Mouse (Mus musculus): ENCODE results near the gene Zbtb20.

The Zbtb20 gene

DNA sequence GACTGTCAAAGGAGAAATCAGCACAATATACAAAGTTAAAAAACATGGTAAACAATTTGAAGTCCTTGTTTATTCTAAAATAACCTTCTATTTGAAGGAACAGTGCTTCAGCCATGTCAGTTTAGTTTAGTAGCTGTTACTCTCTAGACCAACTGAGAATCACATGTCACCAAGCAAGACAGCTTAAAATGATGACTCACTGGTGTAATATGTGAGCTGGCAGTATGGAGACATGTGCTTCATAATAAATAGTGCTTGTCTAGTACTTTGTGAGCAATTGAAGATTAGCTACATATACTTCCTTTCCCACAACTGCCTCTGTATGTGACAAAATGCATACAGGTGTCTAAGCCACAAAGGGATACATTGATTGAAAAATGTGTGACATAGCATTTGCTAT lies 470.4 kb downstream of the Zbtb20 start:
- H3K36me3 ChIP-seq (ENCODE audit: control insufficient read depth, insufficient read depth, low read length, poor library complexity, severe bottlenecking), result no peaks in the 10 kb centered on the region
- H3K27me3 ChIP-seq (ENCODE audit: control insufficient read depth, insufficient read depth, low read length, poor library complexity, severe bottlenecking), result no peaks in the 10 kb centered on the region
- no peak for DNase-seq (ENCODE audit: low read depth, low spot score)

DNA sequence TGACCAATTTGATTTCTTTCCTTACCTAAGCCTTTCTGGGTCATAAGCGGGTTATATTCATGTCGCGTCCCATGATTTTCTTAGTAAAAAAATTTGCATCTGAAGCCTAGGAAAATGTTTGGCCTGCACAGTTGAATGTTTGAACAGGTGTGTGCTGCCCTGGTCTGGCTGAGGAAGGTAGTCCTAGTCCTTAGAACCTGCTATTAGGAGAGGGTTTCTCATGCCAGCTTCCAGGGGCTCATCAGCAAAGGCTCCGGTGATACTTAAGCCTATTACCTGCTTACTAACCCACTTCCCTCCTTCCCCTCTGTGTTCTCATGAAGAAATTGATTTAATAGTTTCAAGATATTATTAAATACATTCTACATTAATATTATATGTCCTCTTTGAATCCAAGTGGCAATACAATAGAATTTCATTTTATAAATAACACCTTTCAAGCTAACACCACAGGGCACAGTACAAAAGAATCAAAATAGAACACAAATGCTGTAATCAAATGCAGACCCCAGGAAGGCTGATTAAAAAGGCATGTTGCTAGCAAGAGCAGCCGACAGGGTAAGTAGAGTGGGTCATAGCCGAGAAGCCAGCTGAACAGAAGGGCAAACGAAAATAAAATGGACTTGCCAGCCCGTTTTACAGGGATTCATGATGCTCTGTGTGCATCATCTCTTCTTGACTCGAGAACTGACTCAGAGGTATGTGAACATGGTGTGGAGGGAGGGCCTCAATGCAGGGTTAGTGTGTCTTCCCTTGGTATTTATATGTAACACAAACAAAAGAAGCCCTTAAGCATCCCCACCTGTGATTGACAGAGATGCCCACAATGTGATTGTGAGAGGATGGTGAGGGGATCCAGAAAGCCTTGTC lies 480.3 kb downstream of the Zbtb20 start:
- Histone ChIP-seq H3K36me3 (ENCODE audit: control insufficient read depth, insufficient read depth, low read length, poor library complexity, severe bottlenecking) (no peaks in the 10 kb centered on the region), H3K27me3 (ENCODE audit: control insufficient read depth, insufficient read depth, low read length, poor library complexity, severe bottlenecking) (no peaks in the 10 kb centered on the region)
- no peak for DNase-seq (ENCODE audit: low read depth, low spot score)

DNA sequence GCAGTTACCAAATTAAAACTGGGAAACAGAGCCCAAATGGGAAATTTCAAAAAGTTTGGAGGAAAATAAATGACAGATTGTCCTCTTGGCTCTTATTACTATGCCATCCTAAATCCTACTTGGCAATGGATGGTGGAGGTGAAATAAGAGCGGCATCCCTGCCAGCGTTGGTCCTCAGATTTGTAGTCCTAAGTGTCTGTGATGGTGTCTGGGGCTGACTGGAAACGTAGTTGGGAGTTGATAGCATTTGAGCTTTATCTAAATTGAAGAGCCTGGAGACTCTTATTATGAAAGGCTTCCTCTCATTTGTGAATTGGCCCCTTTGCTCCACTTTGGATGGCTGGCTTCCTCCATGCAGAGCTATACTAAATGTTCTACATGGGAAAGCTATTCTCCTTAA lies 483.9 kb downstream of the Zbtb20 start:
- no peak for DNase-seq (ENCODE audit: low read depth, low spot score)
- H3K27me3 ChIP-seq (ENCODE audit: control insufficient read depth, insufficient read depth, low read length, poor library complexity, severe bottlenecking), result no peaks in the 10 kb centered on the region

DNA sequence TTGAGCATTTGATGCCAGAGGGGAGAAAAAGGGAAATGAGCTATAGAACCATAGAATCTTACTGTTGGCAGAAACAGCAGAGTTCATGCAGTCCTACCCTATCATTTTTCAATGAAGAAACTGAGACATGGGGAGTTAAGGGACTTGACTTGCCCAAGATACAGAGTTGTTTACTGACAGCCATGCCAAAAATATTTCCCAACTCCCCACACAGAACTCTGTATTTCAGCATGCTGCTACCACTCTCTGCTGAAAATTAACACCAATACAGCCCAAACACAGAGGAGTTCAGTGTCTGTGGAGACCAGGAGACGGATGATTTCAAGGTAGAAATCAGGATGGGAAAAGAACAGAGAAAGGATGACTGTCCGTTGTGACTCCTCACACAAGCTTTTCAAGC lies 484.4 kb downstream of the Zbtb20 start:
- no peak for DNase-seq (ENCODE audit: low read depth, low spot score)
- H3K36me3 ChIP-seq (ENCODE audit: control insufficient read depth, insufficient read depth, low read length, poor library complexity, severe bottlenecking), result no peaks in the 10 kb centered on the region
- H3K27me3 ChIP-seq (ENCODE audit: control insufficient read depth, insufficient read depth, low read length, poor library complexity, severe bottlenecking), result no peaks in the 10 kb centered on the region

More for the DNA sequence above, 483.9 kb downstream of the Zbtb20 start:
- H3K36me3 ChIP-seq (ENCODE audit: control insufficient read depth, insufficient read depth, low read length, poor library complexity, severe bottlenecking), result no peaks in the 10 kb centered on the region

DNA sequence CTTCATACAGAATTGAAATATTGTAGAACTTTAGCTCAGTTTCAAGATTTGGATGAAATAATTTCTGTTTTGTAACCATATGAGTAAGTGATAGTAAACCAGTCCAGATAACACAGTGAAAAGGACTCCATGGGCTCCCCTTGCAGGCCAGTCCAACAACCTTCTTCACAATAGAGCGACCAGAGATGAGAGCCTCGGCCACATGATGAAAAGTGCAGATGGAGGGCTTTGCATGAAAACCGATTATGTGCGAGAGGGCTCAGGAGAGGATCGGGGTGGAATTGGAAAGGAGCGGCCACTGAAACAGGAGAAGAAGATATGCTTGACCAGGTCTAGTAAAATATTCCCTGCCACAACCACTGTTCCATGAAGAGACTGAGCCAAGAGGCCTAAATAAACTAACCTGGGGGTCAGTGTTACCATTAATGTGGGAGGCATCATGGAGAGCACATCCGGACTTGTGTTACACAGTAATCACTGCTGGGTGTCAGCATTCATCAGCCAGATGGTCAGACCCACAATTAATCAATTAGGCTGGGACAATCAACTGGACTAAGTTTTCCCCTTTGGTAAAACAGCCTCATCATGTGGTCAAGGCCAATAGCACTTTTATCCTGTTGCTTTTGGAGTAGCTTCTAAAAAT lies 485.3 kb downstream of the Zbtb20 start:
- no peak for DNase-seq (ENCODE audit: low read depth, low spot score)

DNA sequence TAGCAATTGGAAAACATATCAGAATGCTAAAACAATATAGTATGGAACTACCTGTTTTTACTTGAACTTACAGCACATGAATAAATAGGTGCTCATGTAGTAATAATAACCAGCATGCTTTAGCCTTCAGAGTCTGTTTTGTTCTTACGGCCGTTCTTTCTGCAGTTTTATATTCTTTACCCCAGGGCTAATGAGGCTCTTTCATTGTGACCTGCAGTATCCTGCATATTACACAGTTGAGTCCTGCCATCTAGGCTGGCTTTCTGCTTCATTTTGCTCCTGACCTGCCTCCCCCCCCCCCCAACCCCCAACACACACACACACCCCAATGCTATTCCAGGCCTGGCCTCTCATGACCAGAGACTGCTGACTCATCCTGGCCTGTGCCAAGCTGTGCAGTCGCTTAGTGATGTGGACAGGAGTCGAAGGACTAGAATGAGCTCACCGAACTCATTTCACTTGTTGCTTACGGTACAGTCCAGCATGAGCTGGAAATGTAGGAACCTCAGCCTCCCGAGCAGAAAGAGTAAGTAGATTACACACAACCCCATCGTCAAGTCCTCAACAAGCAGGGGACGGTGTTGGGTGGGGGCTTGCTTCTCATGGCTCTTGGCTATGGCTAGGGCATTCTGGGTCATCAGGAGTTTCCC lies 487.1 kb downstream of the Zbtb20 start:
- Histone ChIP-seq H3K27me3 (ENCODE audit: control insufficient read depth, insufficient read depth, low read length, poor library complexity, severe bottlenecking) (no peaks in the 10 kb centered on the region), H3K36me3 (ENCODE audit: control insufficient read depth, insufficient read depth, low read length, poor library complexity, severe bottlenecking) (no peaks in the 10 kb centered on the region)
- DNase-seq (ENCODE audit: low read depth, low spot score), result no peak

More for the DNA sequence above, 485.3 kb downstream of the Zbtb20 start:
- H3K36me3 ChIP-seq (ENCODE audit: control insufficient read depth, insufficient read depth, low read length, poor library complexity, severe bottlenecking), result no peaks in the 10 kb centered on the region
- H3K27me3 ChIP-seq (ENCODE audit: control insufficient read depth, insufficient read depth, low read length, poor library complexity, severe bottlenecking), result no peaks in the 10 kb centered on the region

DNA sequence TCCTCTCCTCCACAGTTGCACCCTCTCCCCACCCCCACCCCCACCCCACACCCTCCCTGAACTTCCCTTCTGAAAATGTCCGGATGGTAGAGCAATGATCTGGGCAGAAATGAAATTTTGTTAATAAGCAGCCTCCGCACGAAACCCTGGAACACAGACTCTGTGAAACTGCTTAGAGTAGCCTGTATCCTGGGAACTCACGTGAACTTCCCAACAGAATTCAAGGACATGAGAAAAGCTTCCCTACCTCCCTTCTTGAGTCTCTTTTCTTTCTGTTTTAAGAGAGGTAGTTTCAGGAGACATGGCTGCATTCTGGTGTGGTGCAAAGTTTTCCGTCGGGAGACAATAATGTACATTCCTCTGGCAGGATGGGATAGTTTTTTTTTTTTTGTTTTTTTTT lies 487.6 kb downstream of the Zbtb20 start:
- Histone ChIP-seq H3K36me3 (ENCODE audit: control insufficient read depth, insufficient read depth, low read length, poor library complexity, severe bottlenecking) (no peaks in the 10 kb centered on the region), H3K27me3 (ENCODE audit: control insufficient read depth, insufficient read depth, low read length, poor library complexity, severe bottlenecking) (no peaks in the 10 kb centered on the region)
- no peak for DNase-seq (ENCODE audit: low read depth, low spot score)

DNA sequence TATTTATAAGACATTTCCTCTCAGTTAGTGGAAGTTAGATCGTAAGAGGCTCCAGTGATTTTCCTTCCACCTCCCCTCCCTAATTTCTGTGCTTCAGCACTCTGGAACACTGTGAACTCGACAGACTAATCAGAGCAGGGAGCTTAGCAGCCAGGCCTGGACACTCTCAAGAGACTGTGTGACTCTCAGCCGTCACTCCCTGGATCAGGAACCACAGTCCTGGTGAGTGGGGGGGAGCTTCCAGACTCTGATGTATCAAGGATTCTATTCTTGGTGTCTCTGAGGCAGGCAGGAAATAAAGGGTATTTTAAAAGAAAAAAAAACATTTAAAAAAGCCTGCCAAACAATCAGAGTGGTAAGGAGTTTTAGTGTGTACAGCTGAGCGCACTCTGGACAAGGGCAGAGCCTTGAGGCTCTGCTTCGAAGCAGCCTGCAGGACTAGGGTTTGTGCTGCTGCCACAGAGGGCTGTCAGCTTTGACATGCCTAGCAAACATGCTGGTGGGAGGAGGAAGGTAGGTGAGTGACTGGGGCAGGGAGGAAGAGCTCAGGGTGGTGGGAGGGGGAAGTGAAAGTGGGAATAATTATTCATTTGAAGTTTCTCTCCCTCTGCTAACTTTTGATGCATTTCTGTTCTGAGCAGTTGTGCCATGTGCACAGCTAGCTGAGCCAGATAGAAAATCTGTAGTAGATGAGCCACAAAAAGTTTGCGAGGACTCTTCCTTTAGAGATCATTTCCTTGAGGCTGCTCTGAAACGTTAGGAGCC lies 488.3 kb downstream of the Zbtb20 start:
- DNase-seq (ENCODE audit: low read depth, low spot score), result peak; percentile 58
- H3K27me3 ChIP-seq (ENCODE audit: control insufficient read depth, insufficient read depth, low read length, poor library complexity, severe bottlenecking), result no peaks in the 10 kb centered on the region
- no peaks in the 10 kb centered on the region for H3K36me3 ChIP-seq (ENCODE audit: control insufficient read depth, insufficient read depth, low read length, poor library complexity, severe bottlenecking)

DNA sequence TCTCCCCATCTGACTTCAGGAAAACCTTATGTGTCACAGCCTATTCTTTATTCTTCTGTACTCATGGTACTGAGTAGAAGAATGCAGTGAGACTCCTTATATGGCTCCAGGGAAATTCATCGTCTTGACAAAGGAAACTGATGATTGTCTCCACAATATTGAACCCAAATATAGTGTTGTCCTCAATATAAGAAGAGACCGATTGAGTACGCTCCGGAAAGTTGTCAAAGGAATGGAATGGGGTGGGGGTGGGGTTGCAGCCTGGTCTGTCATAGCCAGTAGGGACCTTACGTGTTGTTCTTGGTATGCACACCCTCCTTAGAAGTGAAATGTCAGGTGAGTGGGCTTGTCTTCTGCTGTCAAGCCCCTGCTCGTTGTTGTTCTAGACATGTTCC lies 488.8 kb downstream of the Zbtb20 start:
- H3K27me3 ChIP-seq (ENCODE audit: control insufficient read depth, insufficient read depth, low read length, poor library complexity, severe bottlenecking), result no peaks in the 10 kb centered on the region
- DNase-seq (ENCODE audit: low read depth, low spot score), result no peak
- no peaks in the 10 kb centered on the region for H3K36me3 ChIP-seq (ENCODE audit: control insufficient read depth, insufficient read depth, low read length, poor library complexity, severe bottlenecking)

DNA sequence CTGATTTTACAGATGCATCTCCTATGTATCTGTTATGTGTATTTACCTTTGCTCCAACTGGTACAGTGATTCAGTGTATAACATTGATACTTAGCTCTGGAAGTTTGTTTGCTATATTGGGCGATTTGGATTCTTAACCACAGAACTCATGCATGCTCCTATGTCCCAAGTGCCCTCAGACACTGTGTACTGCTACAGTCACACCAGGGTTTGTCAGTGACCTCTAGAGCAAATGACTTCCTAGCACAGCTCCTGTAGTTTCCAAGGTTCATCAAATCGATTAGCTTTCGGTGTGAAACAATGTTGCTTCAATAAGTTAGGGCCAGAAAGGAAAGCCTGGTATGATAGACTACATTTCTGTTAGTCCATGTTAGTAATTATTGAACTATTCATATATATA lies 489.6 kb downstream of the Zbtb20 start:
- no peak for DNase-seq (ENCODE audit: low read depth, low spot score)
- no peaks in the 10 kb centered on the region for H3K36me3 ChIP-seq (ENCODE audit: control insufficient read depth, insufficient read depth, low read length, poor library complexity, severe bottlenecking)
- no peaks in the 10 kb centered on the region for H3K27me3 ChIP-seq (ENCODE audit: control insufficient read depth, insufficient read depth, low read length, poor library complexity, severe bottlenecking)

DNA sequence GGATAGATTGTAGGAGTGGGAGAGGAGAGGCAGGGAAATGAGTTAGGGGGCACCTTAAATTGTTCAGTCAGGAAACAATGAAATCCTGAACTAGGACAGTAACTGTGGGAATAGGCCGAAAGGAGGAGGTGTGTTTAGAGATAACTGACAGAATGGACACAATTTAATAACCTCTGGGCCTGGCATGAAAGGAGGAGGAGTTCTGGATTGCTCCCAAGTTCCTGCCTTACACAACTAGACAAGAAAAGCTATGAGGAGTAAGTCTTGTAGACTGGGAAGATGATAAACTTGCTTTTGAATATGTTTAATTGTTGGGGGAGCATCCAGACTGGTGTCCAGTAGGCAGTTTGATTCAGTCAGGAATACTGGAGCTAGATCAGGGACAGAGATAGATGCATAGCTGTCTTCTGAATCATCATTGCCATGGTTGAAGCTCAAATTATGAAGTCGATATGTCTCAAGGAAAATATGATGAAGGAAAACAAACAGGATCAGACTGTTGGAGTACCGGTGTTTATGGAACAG lies 494.9 kb downstream of the Zbtb20 start:
- Histone ChIP-seq H3K27me3 (ENCODE audit: control insufficient read depth, insufficient read depth, low read length, poor library complexity, severe bottlenecking) (no peaks in the 10 kb centered on the region), H3K36me3 (ENCODE audit: control insufficient read depth, insufficient read depth, low read length, poor library complexity, severe bottlenecking) (no peaks in the 10 kb centered on the region)
- DNase-seq (ENCODE audit: low read depth, low spot score), result no peak

DNA sequence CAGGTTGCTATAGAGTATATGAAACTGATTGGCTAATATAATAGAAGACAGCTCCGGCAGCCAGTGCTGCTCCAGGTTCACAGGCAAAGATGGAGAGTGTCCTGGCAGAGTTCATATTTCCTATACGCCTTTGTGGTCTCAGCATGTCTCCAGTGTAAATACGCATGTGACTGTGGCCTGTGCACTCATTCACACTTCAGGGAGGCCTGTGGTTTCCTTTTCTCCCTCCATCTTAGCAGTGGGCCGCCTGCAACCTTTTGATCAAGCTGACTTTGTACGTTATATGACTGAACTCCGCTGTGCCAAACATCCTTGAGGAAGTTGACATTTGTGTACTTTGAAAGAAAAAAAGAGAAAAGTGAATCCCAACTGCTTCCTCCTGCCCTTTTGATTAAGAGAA lies 501.1 kb downstream of the Zbtb20 start:
- Histone ChIP-seq H3K27me3 (ENCODE audit: control insufficient read depth, insufficient read depth, low read length, poor library complexity, severe bottlenecking) (no peaks in the 10 kb centered on the region), H3K36me3 (ENCODE audit: control insufficient read depth, insufficient read depth, low read length, poor library complexity, severe bottlenecking) (no peaks in the 10 kb centered on the region)
- no peak for DNase-seq (ENCODE audit: low read depth, low spot score)

DNA sequence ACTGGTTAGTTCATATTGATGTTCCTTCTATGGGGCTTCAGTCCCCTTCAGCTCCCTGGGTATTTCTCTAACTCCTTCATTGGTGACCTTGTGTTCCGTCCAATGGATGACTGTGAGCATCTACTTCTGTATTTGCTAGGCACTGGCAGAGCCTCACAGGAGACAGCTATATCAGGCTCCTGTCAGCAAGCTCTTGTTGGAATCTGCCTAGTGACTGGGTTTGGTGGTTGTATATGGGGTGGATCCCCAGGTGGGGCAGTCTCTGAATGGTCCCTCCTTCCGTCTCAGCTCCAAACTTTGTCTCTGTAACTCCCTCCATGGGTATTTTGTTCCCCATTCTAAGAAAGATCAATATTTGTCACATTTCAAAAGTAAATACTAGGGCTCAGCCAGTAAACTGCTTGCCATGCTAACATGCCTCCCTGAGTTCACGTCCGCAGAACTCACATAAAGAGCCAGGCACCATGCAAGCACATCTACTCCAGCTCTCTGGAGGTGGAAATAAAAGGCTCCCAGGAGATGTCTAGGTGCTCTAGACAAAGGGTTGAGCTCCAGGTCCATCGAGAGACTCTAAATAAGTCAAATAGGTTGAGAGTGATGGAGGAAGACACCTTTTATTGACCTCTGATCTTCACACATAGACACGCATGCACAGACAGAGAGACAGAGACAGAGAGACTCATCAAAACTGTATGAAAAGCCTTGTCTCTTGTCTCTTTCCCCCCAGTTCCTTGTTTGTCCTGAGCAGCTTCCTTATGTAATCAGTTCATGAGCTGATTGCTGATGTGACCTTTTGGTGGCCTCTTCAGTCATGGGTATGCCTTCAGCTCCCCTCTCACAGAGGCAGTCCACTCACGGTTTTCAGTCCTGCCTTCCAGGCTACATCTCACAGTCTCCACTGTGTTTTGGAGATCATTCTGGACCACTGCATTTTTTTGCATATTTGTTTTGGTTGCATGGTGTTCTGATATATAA lies 504.0 kb downstream of the Zbtb20 start:
- no peak for DNase-seq (ENCODE audit: low read depth, low spot score)
- no peaks in the 10 kb centered on the region for H3K36me3 ChIP-seq (ENCODE audit: control insufficient read depth, insufficient read depth, low read length, poor library complexity, severe bottlenecking)

More for the DNA sequence above, 504.0 kb downstream of the Zbtb20 start:
- no peaks in the 10 kb centered on the region for H3K27me3 ChIP-seq (ENCODE audit: control insufficient read depth, insufficient read depth, low read length, poor library complexity, severe bottlenecking)

Measured in splenic B cell, adult 2 months (primary cell).